Mouse (Mus musculus): ENCODE measurements around the gene Dtx3l. TPM values are rescaled to one million over a fixed set of nuclear protein-coding genes. Genes with fewer than 3 reads are reported as not detected.
"Not testable (repeated sequence)": the region's sequence is repeated elsewhere in the genome, so short reads cannot be mapped to it uniquely, and the experiment has no call there.

Dtx3l gene
- polyA plus RNA-seq, 1 experiment: 16.7 TPM

GRCm38 (mm10) chr16:35981363-35981821, 42.4 kb upstream of the Dtx3l start:
- H3K36me3 ChIP-seq (ENCODE audit: control insufficient read depth, insufficient read depth, low read length): no peaks in the 10 kb centered on the region
- TF ChIP-seq POLR2A (IDR thresholded peaks at IDR 0.05; ENCODE audit: low read depth, low read length) (no peak), CTCF (IDR thresholded peaks at IDR 0.05; ENCODE audit: extremely low read depth, insufficient read length, insufficient replicate concordance, low read depth, low read length) (no peak)
- peaks cover 2% of the 10 kb centered on the region; the same call in 1 of the 2 replicates for H3K4me1 ChIP-seq (ENCODE audit: control insufficient read depth, insufficient read depth, insufficient read length, low read length)
- no peaks in the 10 kb centered on the region for H3K27me3 ChIP-seq (ENCODE audit: control insufficient read depth, insufficient read depth, low read length)
- 51% methylated on average over 19 of the region's 19 CpGs for WGBS
- H3K27ac ChIP-seq (ENCODE audit: insufficient read depth, low read depth, low read length): no peak overlapping the region
- H3K4me3 ChIP-seq (ENCODE audit: low read depth, low read length): no peak overlapping the region

GRCm38 (mm10) chr16:35978450-35978849, 39.5 kb upstream of the Dtx3l start, which contains the start of gene Kpna1:
Kpna1 (plus strand) TSS chr16:35978750.
- not testable (repeated sequence) for H3K36me3 ChIP-seq (ENCODE audit: control insufficient read depth, insufficient read depth, low read length); H3K27ac ChIP-seq (ENCODE audit: insufficient read depth, low read depth, low read length); H3K4me1 ChIP-seq (ENCODE audit: control insufficient read depth, insufficient read depth, insufficient read length, low read length); H3K27me3 ChIP-seq (ENCODE audit: control insufficient read depth, insufficient read depth, low read length); H3K4me3 ChIP-seq (ENCODE audit: low read depth, low read length)
- 100% methylated on average over 1 of the region's 1 CpGs for WGBS

- TF ChIP-seq POLR2A (IDR thresholded peaks at IDR 0.05; ENCODE audit: low read depth, low read length): no peak
- no peak for TF ChIP-seq CTCF (IDR thresholded peaks at IDR 0.05; ENCODE audit: extremely low read depth, insufficient read length, insufficient replicate concordance, low read depth, low read length)
- 16% methylated on average over 1 of the region's 1 CpGs for WGBS
These were observed 35.1 kb upstream of the Dtx3l start for GRCm38 (mm10) chr16:35974021-35974420.

GRCm38 (mm10) chr16:35968149-35968548, 29.2 kb upstream of the Dtx3l start:
- WGBS: 17% methylated on average over 2 of the region's 2 CpGs
- Histone ChIP-seq H3K27me3 (ENCODE audit: control insufficient read depth, insufficient read depth, low read length) (no peaks in the 10 kb centered on the region), H3K27ac (ENCODE audit: insufficient read depth, low read depth, low read length) (no peak overlapping the region), H3K36me3 (ENCODE audit: control insufficient read depth, insufficient read depth, low read length) (peaks cover 65% of the 10 kb centered on the region), H3K4me3 (ENCODE audit: low read depth, low read length) (no peak overlapping the region), H3K4me1 (ENCODE audit: control insufficient read depth, insufficient read depth, insufficient read length, low read length) (no peaks in the 10 kb centered on the region; the same call in 1 of the 2 replicates)
- no peak for TF ChIP-seq POLR2A (IDR thresholded peaks at IDR 0.05; ENCODE audit: low read depth, low read length)
- no peak for TF ChIP-seq CTCF (IDR thresholded peaks at IDR 0.05; ENCODE audit: extremely low read depth, insufficient read length, insufficient replicate concordance, low read depth, low read length)

More at GRCm38 (mm10) chr16:35974021-35974420, 35.1 kb upstream of the Dtx3l start:
- peaks cover 30% of the 10 kb centered on the region for H3K36me3 ChIP-seq (ENCODE audit: control insufficient read depth, insufficient read depth, low read length)
- H3K4me3 ChIP-seq (ENCODE audit: low read depth, low read length): no peak overlapping the region
- no peak overlapping the region for H3K27ac ChIP-seq (ENCODE audit: insufficient read depth, low read depth, low read length)
- no peaks in the 10 kb centered on the region for H3K27me3 ChIP-seq (ENCODE audit: control insufficient read depth, insufficient read depth, low read length)
- H3K4me1 ChIP-seq (ENCODE audit: control insufficient read depth, insufficient read depth, insufficient read length, low read length): no peaks in the 10 kb centered on the region

GRCm38 (mm10) chr16:35967319-35967718, 28.4 kb upstream of the Dtx3l start:
- no peaks in the 10 kb centered on the region for H3K27me3 ChIP-seq (ENCODE audit: control insufficient read depth, insufficient read depth, low read length)
- 71% methylated on average over 4 of the region's 4 CpGs for WGBS
- no peak overlapping the region for H3K4me3 ChIP-seq (ENCODE audit: low read depth, low read length)
- no peak overlapping the region for H3K27ac ChIP-seq (ENCODE audit: insufficient read depth, low read depth, low read length)
- no peaks in the 10 kb centered on the region; the same call in 1 of the 2 replicates for H3K4me1 ChIP-seq (ENCODE audit: control insufficient read depth, insufficient read depth, insufficient read length, low read length)
- H3K36me3 ChIP-seq (ENCODE audit: control insufficient read depth, insufficient read depth, low read length): peaks cover 58% of the 10 kb centered on the region
- TF ChIP-seq CTCF (IDR thresholded peaks at IDR 0.05; ENCODE audit: extremely low read depth, insufficient read length, insufficient replicate concordance, low read depth, low read length) (no peak), POLR2A (IDR thresholded peaks at IDR 0.05; ENCODE audit: low read depth, low read length) (no peak)

GRCm38 (mm10) chr16:35966411-35967115, 27.6 kb upstream of the Dtx3l start:
- Histone ChIP-seq H3K4me1 (ENCODE audit: control insufficient read depth, insufficient read depth, insufficient read length, low read length) (no peaks in the 10 kb centered on the region; the same call in 1 of the 2 replicates), H3K36me3 (ENCODE audit: control insufficient read depth, insufficient read depth, low read length) (peaks cover 54% of the 10 kb centered on the region), H3K4me3 (ENCODE audit: low read depth, low read length) (no peak overlapping the region), H3K27ac (ENCODE audit: insufficient read depth, low read depth, low read length) (no peak overlapping the region), H3K27me3 (ENCODE audit: control insufficient read depth, insufficient read depth, low read length) (no peaks in the 10 kb centered on the region)
- TF ChIP-seq CTCF (IDR thresholded peaks at IDR 0.05; ENCODE audit: extremely low read depth, insufficient read length, insufficient replicate concordance, low read depth, low read length) (no peak), POLR2A (IDR thresholded peaks at IDR 0.05; ENCODE audit: low read depth, low read length) (no peak)
- WGBS: 60% methylated on average over 5 of the region's 5 CpGs

DNA sequence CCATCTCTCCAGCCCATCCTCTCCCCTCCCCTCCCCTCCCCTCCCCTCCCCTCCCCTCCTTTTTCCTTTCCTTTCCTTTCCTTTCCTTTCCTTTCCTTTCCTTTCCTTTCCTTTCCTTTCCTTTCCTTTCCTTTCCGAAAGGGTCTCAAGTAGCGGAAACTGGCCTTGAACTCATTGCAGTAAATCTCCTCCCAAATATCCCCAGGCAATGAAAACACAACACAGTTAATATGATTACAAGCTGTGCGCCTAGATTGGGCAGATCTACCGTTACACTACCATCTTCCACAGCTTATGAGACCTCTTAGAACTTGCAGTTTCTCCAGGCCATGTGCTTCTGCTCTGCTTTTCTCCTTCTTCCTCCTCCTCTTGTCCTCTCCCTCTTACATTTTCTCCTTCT, 27.0 kb upstream of the Dtx3l start:
- not testable (repeated sequence) for H3K27ac ChIP-seq (ENCODE audit: insufficient read depth, low read depth, low read length)
- peaks cover 53% of the 10 kb centered on the region for H3K36me3 ChIP-seq (ENCODE audit: control insufficient read depth, insufficient read depth, low read length)
- 88% methylated on average over 3 of the region's 4 CpGs for WGBS

More for the DNA sequence above, 27.0 kb upstream of the Dtx3l start:
- not testable (repeated sequence) for H3K27me3 ChIP-seq (ENCODE audit: control insufficient read depth, insufficient read depth, low read length); H3K4me1 ChIP-seq (ENCODE audit: control insufficient read depth, insufficient read depth, insufficient read length, low read length); H3K4me3 ChIP-seq (ENCODE audit: low read depth, low read length)
